Mouse (Mus musculus) intestine, embryonic 15.5 days (tissue): ENCODE results near the gene Csn1s2b. TPM values are rescaled to one million over a fixed set of nuclear protein-coding genes. Genes with fewer than 3 reads are reported as not detected.
"Not testable (repeated sequence)": the region's sequence is repeated elsewhere in the genome, so short reads cannot be mapped to it uniquely, and the experiment has no call there.

Experiments used
- ATAC-seq: fragments of 200-750 bp; cut with Nextera tagmentation; 2 replicates; pipeline ENCODE4 v1.8.0; 2017; ENCODE audit warnings: moderate TSS enrichment, moderate library complexity
- H3K27ac ChIP-seq: fragments of 300-500 bp; sonication (generic); 2 replicates; pipeline ENCODE4 v1.5.1; 2015; ENCODE audit warnings: mild to moderate bottlenecking, inconsistent platforms
- H3K27me3 ChIP-seq: fragments of 300-500 bp; sonication (generic); replicated peaks from 2 replicates; pipeline ENCODE4 v1.6.1; 2015; ENCODE audit warnings: inconsistent platforms
- H3K36me3 ChIP-seq: fragments of 300-500 bp; sonication (generic); 2 replicates; pipeline ENCODE4 v1.6.1; 2015; ENCODE audit warnings: inconsistent platforms
- H3K4me1 ChIP-seq: fragments of 300-500 bp; sonication (generic); replicated peaks from 2 replicates; pipeline ENCODE4 v1.6.1; 2015; ENCODE audit warnings: inconsistent platforms
- H3K4me2 ChIP-seq: fragments of 300-500 bp; sonication (generic); replicated peaks from 2 replicates; pipeline ENCODE4 v1.6.1; 2015; ENCODE audit warnings: mild to moderate bottlenecking, inconsistent platforms
- H3K4me3 ChIP-seq: fragments of 300-500 bp; sonication (generic); replicated peaks from 2 replicates; pipeline ENCODE4 v1.5.1; 2015; ENCODE audit warnings: inconsistent platforms
- H3K9ac ChIP-seq: fragments of 300-500 bp; sonication (generic); 2 replicates; pipeline ENCODE4 v1.6.1; 2015; ENCODE audit warnings: inconsistent platforms
- H3K9me3 ChIP-seq: fragments of 300-500 bp; sonication (generic); 2 replicates; pipeline ENCODE4 v1.6.1; 2016; ENCODE audit warnings: inconsistent platforms
- WGBS: fragments of 180-500 bp; shearing (Covaris S2); methylation state at CpG from one replicate; pipeline ENCODE4 v1.1.7; 2015; 5-methylcytosine and 5-hydroxymethylcytosine counted together
- polyA plus RNA-seq: library from polyadenylated mRNA; unstranded; fragments of >200 nt; fragmentation: Nextera tagmentation; extraction: Ambion mirVana; gene quantifications from 2 replicates; pipeline ENCODE4 v1.2.1, GENCODE M21; 2015

The Csn1s2b gene
- not detected in 2 replicates for polyA plus RNA-seq

GRCm38 (mm10) chr5:87807782-87808181, at the start of gene Csn1s2b:
TSS of gene Csn1s2b (plus strand) at chr5:87808082.
- no peak within 1 kb of the TSS for H3K27ac ChIP-seq
- no peak within 1 kb of the TSS for H3K9ac ChIP-seq
- H3K4me2 ChIP-seq = no peak within 1 kb of the TSS
- 76% methylated on average over 2 of the region's 2 CpGs for WGBS
- ATAC-seq = no peak
- H3K4me1 ChIP-seq = no peaks in the 10 kb centered on the region
- H3K36me3 ChIP-seq = no peaks in the 10 kb centered on the region
- H3K27me3 ChIP-seq = no peaks in the 10 kb centered on the region
- no peaks in the 10 kb centered on the region for H3K9me3 ChIP-seq
- H3K4me3 ChIP-seq = no peak within 1 kb of the TSS

- Histone ChIP-seq H3K9me3 (no peaks in the 10 kb centered on the region), H3K36me3 (no peaks in the 10 kb centered on the region), H3K27ac (no peak overlapping the region), H3K4me2 (no peak overlapping the region), H3K27me3 (no peaks in the 10 kb centered on the region), H3K9ac (no peak overlapping the region), H3K4me1 (no peaks in the 10 kb centered on the region), H3K4me3 (no peak overlapping the region)
- WGBS = 68% methylated on average over 3 of the region's 3 CpGs
- ATAC-seq = no peak
Observed at GRCm38 (mm10) chr5:87764546-87764945, 43.3 kb upstream of the Csn1s2b start.

GRCm38 (mm10) chr5:87772151-87772550, 35.7 kb upstream of the Csn1s2b start:
- not testable (repeated sequence) for H3K36me3 ChIP-seq, H3K9ac ChIP-seq, ATAC-seq, H3K27ac ChIP-seq, H3K4me1 ChIP-seq, H3K9me3 ChIP-seq, H3K27me3 ChIP-seq, H3K4me3 ChIP-seq, H3K4me2 ChIP-seq
- WGBS = 60% methylated on average over 2 of the region's 2 CpGs

GRCm38 (mm10) chr5:87774267-87774666, 33.6 kb upstream of the Csn1s2b start, which contains the start of gene Csn1s2a:
TSS of gene Csn1s2a (plus strand) at chr5:87774567.
- Histone ChIP-seq H3K4me2 (no peak within 1 kb of the TSS), H3K36me3 (no peaks in the 10 kb centered on the region), H3K9me3 (no peaks in the 10 kb centered on the region), H3K4me3 (no peak within 1 kb of the TSS), H3K27me3 (no peaks in the 10 kb centered on the region), H3K9ac (no peak within 1 kb of the TSS), H3K4me1 (no peaks in the 10 kb centered on the region), H3K27ac (no peak within 1 kb of the TSS)
- no peak for ATAC-seq
- WGBS = 78% methylated on average over 1 of the region's 1 CpGs

- no peak overlapping the region for H3K27ac ChIP-seq
- no peak for ATAC-seq
- no peak overlapping the region for H3K4me2 ChIP-seq
- no peak overlapping the region for H3K9ac ChIP-seq
- H3K36me3 ChIP-seq = no peaks in the 10 kb centered on the region
- 56% methylated on average over 4 of the region's 4 CpGs for WGBS
- no peak overlapping the region for H3K4me3 ChIP-seq
- no peaks in the 10 kb centered on the region for H3K9me3 ChIP-seq
- H3K4me1 ChIP-seq = no peaks in the 10 kb centered on the region
- H3K27me3 ChIP-seq = no peaks in the 10 kb centered on the region
Observed at GRCm38 (mm10) chr5:87782731-87783130, 25.2 kb upstream of the Csn1s2b start.

GRCm38 (mm10) chr5:87809253-87809652, 1.4 kb downstream of the Csn1s2b start:
- 67% methylated on average over 2 of the region's 2 CpGs for WGBS
- ATAC-seq = no peak
- no peak overlapping the region for H3K4me2 ChIP-seq
- H3K4me1 ChIP-seq = no peaks in the 10 kb centered on the region
- H3K4me3 ChIP-seq = no peak overlapping the region
- H3K9ac ChIP-seq = no peak overlapping the region
- H3K27me3 ChIP-seq = no peaks in the 10 kb centered on the region
- no peaks in the 10 kb centered on the region for H3K36me3 ChIP-seq
- no peaks in the 10 kb centered on the region for H3K9me3 ChIP-seq
- H3K27ac ChIP-seq = no peak overlapping the region

GRCm38 (mm10) chr5:87825386-87825785, 17.5 kb downstream of the Csn1s2b start, which contains the start of gene Prr27:
TSS of gene Prr27 (plus strand) at chr5:87825686.
- Histone ChIP-seq H3K9me3 (no peaks in the 10 kb centered on the region), H3K36me3 (no peaks in the 10 kb centered on the region), H3K4me2 (no peak within 1 kb of the TSS), H3K4me3 (no peak within 1 kb of the TSS), H3K9ac (no peak within 1 kb of the TSS), H3K4me1 (no peaks in the 10 kb centered on the region), H3K27ac (no peak within 1 kb of the TSS), H3K27me3 (no peaks in the 10 kb centered on the region)
- 76% methylated on average over 1 of the region's 1 CpGs for WGBS
- no peak for ATAC-seq

- no peak for ATAC-seq
- Histone ChIP-seq H3K36me3 (no peaks in the 10 kb centered on the region), H3K27ac (no peak overlapping the region), H3K4me1 (no peaks in the 10 kb centered on the region), H3K4me2 (no peak overlapping the region), H3K4me3 (no peak overlapping the region), H3K9ac (no peak overlapping the region), H3K27me3 (no peaks in the 10 kb centered on the region), H3K9me3 (no peaks in the 10 kb centered on the region)
- 70% methylated on average over 3 of the region's 3 CpGs for WGBS
Observed at GRCm38 (mm10) chr5:87855136-87855716, 47.3 kb downstream of the Csn1s2b start.

GRCm38 (mm10) chr5:87870084-87870483, 62.2 kb downstream of the Csn1s2b start:
- WGBS = 70% methylated on average over 2 of the region's 2 CpGs
- no peak overlapping the region for H3K27ac ChIP-seq
- no peak overlapping the region for H3K4me2 ChIP-seq
- H3K27me3 ChIP-seq = no peaks in the 10 kb centered on the region
- no peak overlapping the region for H3K4me3 ChIP-seq
- no peak overlapping the region for H3K9ac ChIP-seq
- H3K4me1 ChIP-seq = no peaks in the 10 kb centered on the region
- no peak for ATAC-seq
- no peaks in the 10 kb centered on the region for H3K36me3 ChIP-seq
- H3K9me3 ChIP-seq = no peaks in the 10 kb centered on the region

- no peak overlapping the region for H3K9ac ChIP-seq
- 34% methylated on average over 4 of the region's 4 CpGs for WGBS
- no peaks in the 10 kb centered on the region for H3K27me3 ChIP-seq
- no peaks in the 10 kb centered on the region for H3K4me1 ChIP-seq
- no peak for ATAC-seq
- no peak overlapping the region for H3K4me3 ChIP-seq
- no peak overlapping the region for H3K4me2 ChIP-seq
- H3K27ac ChIP-seq = no peak overlapping the region
- no peaks in the 10 kb centered on the region for H3K36me3 ChIP-seq
- no peaks in the 10 kb centered on the region for H3K9me3 ChIP-seq
Observed at GRCm38 (mm10) chr5:87871423-87871822, 63.5 kb downstream of the Csn1s2b start.

Other genes with a start within 250 kb of the Csn1s2b start
- gene Sult1d1, start 239.1 kb upstream of the Csn1s2b start, polyA plus RNA-seq = 43.6 and 56.5 TPM in 2 replicates
- not detected in 2 replicates for gene Sult1e1, start 216.5 kb upstream of the Csn1s2b start, polyA plus RNA-seq
- not detected in 2 replicates for gene Csn1s1, start 141.9 kb upstream of the Csn1s2b start, polyA plus RNA-seq
- not detected in 2 replicates for gene Csn2, start 108.5 kb upstream of the Csn1s2b start, polyA plus RNA-seq
- gene Csn1s2a, start 33.5 kb upstream of the Csn1s2b start, polyA plus RNA-seq = not detected in 2 replicates
- not detected in 2 replicates for gene Prr27, start 17.6 kb downstream of the Csn1s2b start, polyA plus RNA-seq
- gene Odam, start 76.9 kb downstream of the Csn1s2b start, polyA plus RNA-seq = not detected in 2 replicates
- gene Csn3, start 117.5 kb downstream of the Csn1s2b start, polyA plus RNA-seq = 0.13 and 0.37 TPM in 2 replicates
- not detected in 2 replicates for gene 2310003L06Rik, start 161.4 kb downstream of the Csn1s2b start, polyA plus RNA-seq
- gene Gm28434, start 161.4 kb downstream of the Csn1s2b start, polyA plus RNA-seq = not detected in 2 replicates
- gene Cabs1, start 171.4 kb downstream of the Csn1s2b start, polyA plus RNA-seq = not detected in 2 replicates
- gene Smr3a, start 194.5 kb downstream of the Csn1s2b start, polyA plus RNA-seq = not detected in 2 replicates